Mouse (Mus musculus): Measurements from ENCODE around the gene H2afb3. TPM values are rescaled to one million over a fixed set of nuclear protein-coding genes. Genes with fewer than 3 reads are reported as not detected.

The H2afb3 gene
- polyA plus RNA-seq, 1 experiment from 2014 or later: not detected

Other genes starting within 250 kb of the H2afb3 start
- gene Pcdh11x, start 22.8 kb downstream of the H2afb3 start, polyA plus RNA-seq (2014; fragmentation: Nextera tagmentation; extraction: Ambion mirVana): 1.8 and 2.1 TPM in 2 replicates

All from kidney, embryonic 14.5 days (tissue).